Mouse (Mus musculus) MEL (cell line): ENCODE measurements around the gene Agmat. TPM values are rescaled to one million over a fixed set of nuclear protein-coding genes. Genes with fewer than 3 reads are reported as not detected.

Experiments used
- DNase-seq: peaks from one replicate; pipeline ENCODE4 v3.0.0; 2011; ENCODE audit warnings: low read depth, low spot score
- H3K27ac ChIP-seq: 2 replicates; pipeline ENCODE4 v1.5.1; 2012; ENCODE audit warnings: low read depth, mild to moderate bottlenecking, control low read depth, low read length, moderate library complexity; ENCODE audit not compliant: control insufficient read depth
- H3K27me3 ChIP-seq, 2 experiments: fragments of 150-350 bp in 1 of 2; sonication (generic) in 1 of 2; 2 replicates each; pipeline ENCODE4 v1.6.1; 2012; ENCODE audit warnings: low read length in 2 of 2, mild to moderate bottlenecking in 2 of 2, improper control_type of control experiment in 1 of 2, moderate library complexity in 1 of 2; ENCODE audit not compliant: insufficient read depth in 2 of 2, control insufficient read depth in 1 of 2
- H3K36me3 ChIP-seq, 2 experiments: 2 replicates each; pipeline ENCODE4 v1.6.1; 2012 to 2014; ENCODE audit warnings: low read length in 2 of 2, improper control_type of control experiment in 1 of 2, inconsistent platforms in 1 of 2, mild to moderate bottlenecking in 1 of 2; ENCODE audit not compliant: insufficient read depth in 2 of 2, control insufficient read depth in 1 of 2
- H3K4me1 ChIP-seq, 2 experiments: fragments of 150-350 bp in 1 of 2; sonication (generic) in 1 of 2; 2 replicates each; pipeline ENCODE4 v1.6.1; 2012; ENCODE audit warnings: low read length in 2 of 2, improper control_type of control experiment in 1 of 2, mild to moderate bottlenecking in 1 of 2; ENCODE audit not compliant: insufficient read depth in 2 of 2, control insufficient read depth in 1 of 2
- H3K4me3 ChIP-seq, 2 experiments: fragments of 150-350 bp in 1 of 2; sonication (generic) in 1 of 2; 2 replicates each; pipeline ENCODE4 v1.5.1; 2012; ENCODE audit warnings: low read depth in 2 of 2, low read length in 2 of 2, mild to moderate bottlenecking in 2 of 2, moderate library complexity in 2 of 2, control low read depth in 1 of 2, improper control_type of control experiment in 1 of 2; ENCODE audit not compliant: control insufficient read depth in 1 of 2, insufficient read depth in 1 of 2
- H3K79me2 ChIP-seq: 2 replicates; pipeline ENCODE4 v1.6.1; 2012; ENCODE audit warnings: mild to moderate bottlenecking, low read length, moderate library complexity; ENCODE audit not compliant: control insufficient read depth, poor library complexity, insufficient read depth
- H3K9ac ChIP-seq: 2 replicates; pipeline ENCODE4 v1.6.1; 2012; ENCODE audit warnings: low read depth, mild to moderate bottlenecking, control low read depth, low read length, moderate library complexity; ENCODE audit not compliant: control insufficient read depth, poor library complexity, severe bottlenecking
- H3K9me3 ChIP-seq: fragments of 150-350 bp; sonication (generic); replicated peaks from 2 replicates; pipeline ENCODE4 v1.6.1; 2012; ENCODE audit warnings: mild to moderate bottlenecking, low read length, improper control_type of control experiment, moderate library complexity; ENCODE audit not compliant: insufficient read depth
- BHLHE40 ChIP-seq: IDR thresholded peaks from 2 replicates; pipeline ENCODE4 v1.6.1; 2012; ENCODE audit warnings: low read depth, mild to moderate bottlenecking, inconsistent platforms, low read length, improper control_type of control experiment, borderline replicate concordance
- CHD2 ChIP-seq: IDR thresholded peaks from 2 replicates; pipeline ENCODE4 v1.6.1; 2011; ENCODE audit warnings: low read length, improper control_type of control experiment
- E2F4 ChIP-seq: IDR thresholded peaks from 2 replicates; pipeline ENCODE4 v1.6.1; 2011; ENCODE audit warnings: low read depth, low read length, improper control_type of control experiment, borderline replicate concordance
- ELF1 ChIP-seq: IDR thresholded peaks from 2 replicates; pipeline ENCODE4 v1.6.1; 2014; ENCODE audit warnings: low read depth, mild to moderate bottlenecking, inconsistent platforms, low read length, improper control_type of control experiment, moderate library complexity
- EP300 ChIP-seq, 2 experiments: IDR thresholded peaks; 2 replicates each; pipeline ENCODE4 v1.6.1; 2011; ENCODE audit warnings: improper control_type of control experiment in 2 of 2, low read length in 2 of 2, low read depth in 1 of 2, mild to moderate bottlenecking in 1 of 2
- GABPA ChIP-seq: IDR thresholded peaks from 2 replicates; pipeline ENCODE4 v1.6.1; 2012; ENCODE audit warnings: low read depth, mild to moderate bottlenecking, inconsistent platforms, low read length, improper control_type of control experiment, moderate library complexity
- GATA1 ChIP-seq: IDR thresholded peaks from 2 replicates; pipeline ENCODE4 v1.6.1; 2011; ENCODE audit warnings: low read depth, low read length, improper control_type of control experiment
- JUND ChIP-seq: IDR thresholded peaks from 2 replicates; pipeline ENCODE4 v1.6.1; 2011; ENCODE audit warnings: low read depth, mild to moderate bottlenecking, improper control_type of control experiment, low read length
- KAT2A ChIP-seq: conservative IDR thresholded peaks from 2 replicates; pipeline ENCODE4 v1.6.1; 2012; ENCODE audit warnings: low read depth, low read length, improper control_type of control experiment, inconsistent platforms
- MAFK ChIP-seq: IDR thresholded peaks from 2 replicates; pipeline ENCODE4 v1.6.1; 2011; ENCODE audit warnings: low read depth, mild to moderate bottlenecking, low read length, improper control_type of control experiment, borderline replicate concordance
- MAX ChIP-seq: IDR thresholded peaks from 2 replicates; pipeline ENCODE4 v1.6.1; 2011; ENCODE audit warnings: low read length, improper control_type of control experiment
- MAZ ChIP-seq: IDR thresholded peaks from 2 replicates; pipeline ENCODE4 v1.6.1; 2012; ENCODE audit warnings: low read depth, mild to moderate bottlenecking, inconsistent platforms, low read length, improper control_type of control experiment
- MEF2A ChIP-seq: IDR thresholded peaks from 2 replicates; pipeline ENCODE4 v1.6.1; 2014; ENCODE audit warnings: low read depth, mild to moderate bottlenecking, inconsistent platforms, low read length, improper control_type of control experiment; ENCODE audit not compliant: poor library complexity, insufficient replicate concordance, severe bottlenecking; ENCODE audit errors: extremely low read depth
- MXI1 ChIP-seq: IDR thresholded peaks from 2 replicates; pipeline ENCODE4 v1.6.1; 2011; ENCODE audit warnings: mild to moderate bottlenecking, low read depth, low read length, improper control_type of control experiment
- MYB ChIP-seq: IDR thresholded peaks from 2 replicates; pipeline ENCODE4 v1.6.1; 2011; ENCODE audit warnings: mild to moderate bottlenecking, low read depth, low read length, improper control_type of control experiment
- NRF1 ChIP-seq: IDR thresholded peaks from 2 replicates; pipeline ENCODE4 v1.6.1; 2014; ENCODE audit warnings: low read depth, mild to moderate bottlenecking, inconsistent platforms, low read length, improper control_type of control experiment, moderate library complexity; ENCODE audit not compliant: poor library complexity, insufficient read depth, severe bottlenecking
- POLR2A ChIP-seq, 2 experiments: IDR thresholded peaks; 2 replicates each; pipeline ENCODE4 v1.6.1; 2011 to 2012; ENCODE audit warnings: low read length in 2 of 2, mild to moderate bottlenecking in 2 of 2, control low read depth in 1 of 2, improper control_type of control experiment in 1 of 2, low read depth in 1 of 2, moderate library complexity in 1 of 2; ENCODE audit not compliant: control insufficient read depth in 1 of 2, insufficient read depth in 1 of 2, poor library complexity in 1 of 2
- POLR2AphosphoS2 ChIP-seq: IDR thresholded peaks from 2 replicates; pipeline ENCODE4 v1.6.1; 2011; ENCODE audit warnings: low read length, improper control_type of control experiment
- POLR2AphosphoS5 ChIP-seq: IDR thresholded peaks from 2 replicates; pipeline ENCODE4 v1.6.1; 2012; ENCODE audit warnings: low read depth, borderline replicate concordance, mild to moderate bottlenecking, inconsistent platforms, low read length, moderate library complexity, mixed read lengths
- RAD21 ChIP-seq: IDR thresholded peaks from 2 replicates; pipeline ENCODE4 v1.6.1; 2011; ENCODE audit warnings: mild to moderate bottlenecking, low read depth, low read length, improper control_type of control experiment
- SIN3A ChIP-seq: IDR thresholded peaks from 2 replicates; pipeline ENCODE4 v1.6.1; 2012; ENCODE audit warnings: low read length, improper control_type of control experiment, inconsistent platforms
- SMC3 ChIP-seq: IDR thresholded peaks from 2 replicates; pipeline ENCODE4 v1.6.1; 2011; ENCODE audit warnings: low read depth, low read length, improper control_type of control experiment
- TAL1 ChIP-seq: IDR thresholded peaks from 2 replicates; pipeline ENCODE4 v1.6.1; 2012; ENCODE audit warnings: mild to moderate bottlenecking, inconsistent platforms, low read length, moderate library complexity, mixed read lengths
- TBP ChIP-seq: IDR thresholded peaks from 2 replicates; pipeline ENCODE4 v1.8.0; 2011; ENCODE audit warnings: low read depth, low read length, improper control_type of control experiment
- TCF12 ChIP-seq: IDR thresholded peaks from 2 replicates; pipeline ENCODE4 v1.6.1; 2014; ENCODE audit warnings: low read depth, mild to moderate bottlenecking, inconsistent platforms, low read length, improper control_type of control experiment, moderate library complexity
- USF2 ChIP-seq, 2 experiments: IDR thresholded peaks; 2 replicates each; pipeline ENCODE4 v1.6.1; 2011 to 2012; ENCODE audit warnings: improper control_type of control experiment in 2 of 2, low read length in 2 of 2, borderline replicate concordance in 1 of 2, inconsistent platforms in 1 of 2, low read depth in 1 of 2, mild to moderate bottlenecking in 1 of 2; ENCODE audit not compliant: insufficient read depth in 1 of 2
- ZKSCAN1 ChIP-seq: IDR thresholded peaks from 2 replicates; pipeline ENCODE4 v1.6.1; 2012; ENCODE audit warnings: low read depth, mild to moderate bottlenecking, inconsistent platforms, low read length, improper control_type of control experiment, moderate library complexity
- ZMIZ1 ChIP-seq: IDR thresholded peaks from 2 replicates; pipeline ENCODE4 v1.6.1; 2012; ENCODE audit warnings: low read depth, mild to moderate bottlenecking, inconsistent platforms, low read length, improper control_type of control experiment, moderate library complexity
- ZNF384 ChIP-seq: IDR thresholded peaks from 2 replicates; pipeline ENCODE4 v1.6.1; 2012; ENCODE audit warnings: low read depth, mild to moderate bottlenecking, inconsistent platforms, low read length, improper control_type of control experiment
- polyA plus RNA-seq, 2 experiments: library from polyadenylated mRNA; stranded (reverse) in 1 of 2; unstranded in 1 of 2; fragments of >175 nt in 1 of 2; fragments of >200 nt in 1 of 2; gene quantifications; 2 replicates each; pipeline versions ENCODE4 v1.2.1 to v1.2.4; 2012; ENCODE audit warnings: low replicate concordance in 2 of 2, low read depth in 1 of 2; ENCODE audit not compliant: insufficient read length in 2 of 2, insufficient read depth in 1 of 2, missing spikeins in 1 of 2
- total RNA-seq: library from RNA; depleted of rRNA; stranded (reverse); fragments of 300-350 nt; gene quantifications from 2 replicates; pipeline ENCODE4 v1.2.3, GENCODE M21; 2012

Agmat gene
- total and polyA plus RNA-seq, 3 experiments, result 0.07 to 0.12 TPM; not detected in 1

DNA sequence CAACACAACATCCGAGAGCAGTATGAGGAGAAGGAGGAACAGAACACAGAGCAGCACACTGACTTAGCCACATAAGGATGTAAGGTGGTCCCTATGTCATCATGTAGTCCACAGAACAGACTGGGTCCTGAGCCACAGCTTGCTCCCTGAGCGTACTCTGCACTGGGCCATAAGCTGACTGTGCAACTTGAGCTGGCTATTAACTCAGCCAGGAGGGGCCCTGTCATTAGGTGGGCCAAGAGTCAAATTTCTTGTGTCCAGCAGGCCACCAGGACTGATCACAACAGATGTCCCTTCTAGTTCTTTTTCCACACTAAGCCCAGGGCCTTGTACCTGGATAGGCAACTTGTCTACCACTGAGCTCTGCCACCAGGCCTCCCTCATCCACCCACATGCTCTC lies 31.4 kb upstream of the Agmat start:
- DNase-seq, result no peak
- Histone ChIP-seq H3K27ac (no peak overlapping the region), H3K36me3 (peaks cover 28 to 29% of the 10 kb centered on the region in 2 experiments), H3K79me2 (peaks cover 54% of the 10 kb centered on the region), H3K27me3 (no peaks in the 10 kb centered on the region), H3K4me1 (peaks cover 18 to 25% of the 10 kb centered on the region in 2 experiments), H3K9ac (no peak overlapping the region), H3K4me3 (no peak overlapping the region), H3K9me3 (no peaks in the 10 kb centered on the region)
- TF ChIP-seq TBP (no peak), E2F4 (no peak), MAZ (no peak), ZMIZ1 (no peak), GATA1 (no peak), ZNF384 (no peak), MEF2A (no peak), USF2 (IDR thresholded peaks at IDR 0.05; ENCODE audit: borderline replicate concordance in 1 of 2, insufficient read depth in 1 of 2, low read depth in 1 of 2, low read length in 2 of 2) (no peak), SIN3A (no peak), MXI1 (no peak), JUND (no peak), KAT2A (no peak), RAD21 (no peak), BHLHE40 (no peak), SMC3 (no peak), TCF12 (no peak), POLR2AphosphoS5 (no peak)

DNA sequence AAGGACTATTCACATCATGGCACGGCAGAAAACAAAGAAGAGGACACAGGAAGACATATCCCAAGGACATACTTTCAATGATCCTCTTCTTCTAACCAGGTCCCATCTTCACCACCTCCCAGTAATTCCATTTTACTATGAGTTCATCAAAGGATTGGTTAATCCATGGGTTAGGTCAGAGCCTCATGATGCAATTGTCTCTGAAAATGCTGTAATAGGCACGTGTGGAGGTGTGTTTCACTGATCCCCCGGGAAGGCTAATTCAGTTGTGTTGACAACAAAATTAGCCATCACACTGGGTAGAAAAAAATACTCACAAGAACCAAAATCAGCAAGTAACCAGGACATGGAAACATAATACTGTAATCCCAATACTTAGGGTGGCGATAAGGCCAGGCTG lies 28.8 kb upstream of the Agmat start:
- DNase-seq, result no peak
- H3K27ac ChIP-seq, result no peak overlapping the region
- H3K9ac ChIP-seq, result no peak overlapping the region
- H3K9me3 ChIP-seq, result no peaks in the 10 kb centered on the region
- no peak for TF ChIP-seq KAT2A
- no peak for TF ChIP-seq CHD2
- TF ChIP-seq SIN3A, result no peak
- TF ChIP-seq GABPA, result no peak
- TF ChIP-seq TAL1, result no peak
- no peak for TF ChIP-seq NRF1
- TF ChIP-seq ZKSCAN1, result no peak
- TF ChIP-seq ELF1, result no peak
- TF ChIP-seq EP300 (IDR thresholded peaks at IDR 0.05; ENCODE audit: low read depth in 1 of 2, low read length in 2 of 2), result no peak
- TF ChIP-seq JUND, result no peak
- TF ChIP-seq USF2 (IDR thresholded peaks at IDR 0.05; ENCODE audit: borderline replicate concordance in 1 of 2, insufficient read depth in 1 of 2, low read depth in 1 of 2, low read length in 2 of 2), result no peak
- TF ChIP-seq MAX, result no peak
- no peak for TF ChIP-seq MAFK
- TF ChIP-seq ZNF384, result no peak
- no peak for TF ChIP-seq TBP
- TF ChIP-seq MYB, result no peak
- TF ChIP-seq POLR2A (IDR thresholded peaks at IDR 0.05; ENCODE audit: control insufficient read depth in 1 of 2, insufficient read depth in 1 of 2, low read depth in 1 of 2, low read length in 2 of 2, poor library complexity in 1 of 2), result no peak
- TF ChIP-seq POLR2AphosphoS2, result no peak
- no peaks in the 10 kb centered on the region for H3K27me3 ChIP-seq
- H3K36me3 ChIP-seq, result peaks cover 24 to 50% of the 10 kb centered on the region in 2 experiments
- H3K4me1 ChIP-seq, result peaks cover 24 to 34% of the 10 kb centered on the region in 2 experiments
- peaks cover 76% of the 10 kb centered on the region for H3K79me2 ChIP-seq
- no peak overlapping the region for H3K4me3 ChIP-seq
